Mouse (Mus musculus): ENCODE data around the gene Qk. TPM values are rescaled to one million over a fixed set of nuclear protein-coding genes. Genes with fewer than 3 reads are reported as not detected.
A peak's percentile ranks its signal among the peaks of the same experiment; 100 is the strongest.

Gene Qk
- polyA plus RNA-seq, 1 experiment from 2014 or later: 52.4 TPM

DNA sequence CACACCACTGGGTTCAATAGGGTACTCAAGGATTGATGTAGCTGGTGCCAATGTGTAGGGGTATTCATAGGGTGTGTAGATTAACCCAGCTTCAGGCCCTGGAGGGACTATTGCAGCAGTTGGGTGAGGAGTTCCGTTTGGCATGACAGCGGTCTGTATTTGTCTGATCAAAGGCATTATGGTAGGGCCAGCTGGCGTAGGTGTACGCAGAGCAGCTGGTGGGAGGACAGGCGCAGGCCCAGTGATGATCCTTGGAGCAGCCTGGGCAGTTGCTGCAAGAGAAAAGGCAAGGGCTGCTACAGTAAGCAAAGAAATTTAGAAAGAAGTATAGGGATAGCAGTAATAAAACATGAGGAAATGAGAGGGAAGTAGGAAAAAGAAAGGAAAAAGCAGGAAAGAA lies 103.5 kb downstream of the Qk start:
- H3K27me3 ChIP-seq: no peaks in the 10 kb centered on the region
- H3K4me3 ChIP-seq: no peak overlapping the region
- no peak overlapping the region for H3K4me2 ChIP-seq (replicated peaks)
- H3K36me3 ChIP-seq: no peaks in the 10 kb centered on the region
- WGBS: 83% methylated on average over 5 of the region's 5 CpGs
- H3K27ac ChIP-seq: no peak overlapping the region
- no peak for ATAC-seq (ENCODE audit: low FRiP score)
- no peaks in the 10 kb centered on the region for H3K4me1 ChIP-seq
- H3K9ac ChIP-seq: no peak overlapping the region
- H3K9me3 ChIP-seq (replicated peaks): no peaks in the 10 kb centered on the region

GRCm38 (mm10) chr17:10209154-10209777 lies 110.4 kb downstream of the Qk start:
- H3K9me3 ChIP-seq (replicated peaks): no peaks in the 10 kb centered on the region
- H3K4me3 ChIP-seq: no peak overlapping the region
- no peak for ATAC-seq (ENCODE audit: low FRiP score)
- H3K4me1 ChIP-seq: 0 out of 2 replicates have a peak, but pooled peaks cover 2% of the 10 kb centered on the region
- 14% methylated on average over 12 of the region's 12 CpGs for WGBS
- H3K36me3 ChIP-seq: peaks cover 5% of the 10 kb centered on the region; the same call in 1 of the 2 replicates
- H3K27me3 ChIP-seq: no peaks in the 10 kb centered on the region
- no peak overlapping the region for H3K4me2 ChIP-seq (replicated peaks)
- no peak overlapping the region for H3K9ac ChIP-seq
- no peak overlapping the region for H3K27ac ChIP-seq

- no peak for ATAC-seq (ENCODE audit: low FRiP score)
- WGBS: 86% methylated on average over 2 of the region's 2 CpGs
Measured at GRCm38 (mm10) chr17:10198662-10199061, 121.0 kb downstream of the Qk start.

DNA sequence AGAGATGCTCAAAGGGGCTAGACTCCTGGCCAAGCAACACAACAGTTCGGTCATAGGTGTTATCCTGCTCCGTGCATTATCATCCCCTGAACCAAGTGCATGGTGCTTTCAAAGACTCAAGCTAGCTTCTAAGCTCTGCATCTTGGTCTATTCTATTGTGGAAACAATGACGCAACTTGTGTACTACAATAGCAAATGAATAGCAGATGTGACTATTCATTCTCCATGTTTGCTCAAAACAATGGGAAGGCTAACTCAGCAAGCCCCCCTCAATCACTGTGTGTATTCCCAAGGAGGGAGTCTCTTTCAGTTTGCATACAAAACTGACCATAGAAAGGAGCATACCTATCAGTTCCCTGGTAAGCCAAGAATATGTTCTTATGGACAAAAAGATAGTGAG lies 121.4 kb downstream of the Qk start:
- Histone ChIP-seq H3K4me3 (no peak overlapping the region), H3K27me3 (no peaks in the 10 kb centered on the region), H3K27ac (no peak overlapping the region), H3K4me2 (replicated peaks) (no peak overlapping the region), H3K9me3 (replicated peaks) (0 out of 2 replicates have a peak, but pooled peaks cover 6% of the 10 kb centered on the region), H3K9ac (no peak overlapping the region), H3K36me3 (0 out of 2 replicates have a peak, but pooled peaks cover 3% of the 10 kb centered on the region), H3K4me1 (no peaks in the 10 kb centered on the region)
- 91% methylated on average over 3 of the region's 3 CpGs for WGBS
- ATAC-seq (ENCODE audit: low FRiP score): no peak

More at GRCm38 (mm10) chr17:10198662-10199061, 121.0 kb downstream of the Qk start:
- 0 out of 2 replicates have a peak, but pooled peaks cover 6% of the 10 kb centered on the region for H3K9me3 ChIP-seq (replicated peaks)
- H3K4me1 ChIP-seq: no peaks in the 10 kb centered on the region
- H3K9ac ChIP-seq: no peak overlapping the region
- no peak overlapping the region for H3K4me3 ChIP-seq
- H3K4me2 ChIP-seq (replicated peaks): no peak overlapping the region
- H3K36me3 ChIP-seq: 0 out of 2 replicates have a peak, but pooled peaks cover 3% of the 10 kb centered on the region
- no peak overlapping the region for H3K27ac ChIP-seq
- H3K27me3 ChIP-seq: no peaks in the 10 kb centered on the region

- H3K27me3 ChIP-seq: no peaks in the 10 kb centered on the region
- no peak overlapping the region for H3K4me3 ChIP-seq
- 95% methylated on average over 6 of the region's 6 CpGs for WGBS
- no peak for ATAC-seq (ENCODE audit: low FRiP score)
- H3K9ac ChIP-seq: no peak overlapping the region
- no peak overlapping the region for H3K4me2 ChIP-seq (replicated peaks)
- H3K27ac ChIP-seq: no peak overlapping the region
- H3K36me3 ChIP-seq: 0 out of 2 replicates have a peak, but pooled peaks cover 3% of the 10 kb centered on the region
- no peaks in the 10 kb centered on the region for H3K4me1 ChIP-seq
- peaks cover 12% of the 10 kb centered on the region; the same call in 1 of the 2 replicates for H3K9me3 ChIP-seq (replicated peaks)
Measured at GRCm38 (mm10) chr17:10195703-10196102, 124.0 kb downstream of the Qk start.

DNA sequence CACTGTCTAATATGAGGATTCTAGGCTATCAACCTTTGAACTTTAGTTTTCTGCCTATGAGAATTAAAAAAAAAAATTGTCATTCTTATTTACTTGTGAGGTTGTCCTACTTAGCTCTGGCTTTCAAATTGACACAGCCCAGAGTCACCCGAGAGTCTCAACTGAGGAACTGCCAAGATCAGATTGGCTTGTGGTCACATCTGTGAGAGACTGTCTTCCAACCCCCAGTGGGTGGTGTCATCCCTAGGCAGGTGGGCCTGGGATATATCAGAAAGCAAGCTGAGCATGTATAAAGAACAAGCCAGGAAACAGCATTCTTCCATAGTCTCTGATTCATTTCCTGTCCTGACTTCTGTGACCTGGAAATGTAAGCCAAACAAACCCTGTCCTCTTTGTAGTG lies 128.8 kb downstream of the Qk start:
- 82% methylated on average over 1 of the region's 1 CpGs for WGBS

GRCm38 (mm10) chr17:10188481-10188880 lies 131.2 kb downstream of the Qk start:
- Histone ChIP-seq H3K4me2 (replicated peaks) (no peak overlapping the region), H3K36me3 (no peaks in the 10 kb centered on the region), H3K27me3 (no peaks in the 10 kb centered on the region), H3K4me1 (no peaks in the 10 kb centered on the region), H3K27ac (no peak overlapping the region), H3K9me3 (replicated peaks) (peaks cover 6% of the 10 kb centered on the region; the same call in 1 of the 2 replicates), H3K4me3 (no peak overlapping the region), H3K9ac (no peak overlapping the region)
- WGBS: 71% methylated on average over 3 of the region's 3 CpGs
- no peak for ATAC-seq (ENCODE audit: low FRiP score)

More for the DNA sequence above, 128.8 kb downstream of the Qk start:
- no peak for ATAC-seq (ENCODE audit: low FRiP score)
- Histone ChIP-seq H3K4me1 (no peaks in the 10 kb centered on the region), H3K36me3 (no peaks in the 10 kb centered on the region), H3K27ac (no peak overlapping the region), H3K27me3 (no peaks in the 10 kb centered on the region), H3K9me3 (replicated peaks) (peaks cover 9% of the 10 kb centered on the region; the same call in 1 of the 2 replicates), H3K9ac (no peak overlapping the region), H3K4me2 (replicated peaks) (no peak overlapping the region), H3K4me3 (no peak overlapping the region)

- Histone ChIP-seq H3K27me3 (no peaks in the 10 kb centered on the region), H3K36me3 (no peaks in the 10 kb centered on the region), H3K4me2 (replicated peaks) (no peak overlapping the region), H3K4me3 (no peak overlapping the region), H3K4me1 (no peaks in the 10 kb centered on the region), H3K27ac (0 out of 2 replicates have a peak overlapping the region, but pooled peaks have one; percentile 14), H3K9me3 (replicated peaks) (peaks cover 5% of the 10 kb centered on the region; the same call in 1 of the 2 replicates), H3K9ac (no peak overlapping the region)
- WGBS: 68% methylated on average over 4 of the region's 4 CpGs
- ATAC-seq (ENCODE audit: low FRiP score): no peak
Measured at GRCm38 (mm10) chr17:10187431-10188020, 132.1 kb downstream of the Qk start.

- 69% methylated on average over 6 of the region's 6 CpGs for WGBS
- Histone ChIP-seq H3K27ac (no peak overlapping the region), H3K27me3 (no peaks in the 10 kb centered on the region), H3K36me3 (no peaks in the 10 kb centered on the region), H3K4me2 (replicated peaks) (no peak overlapping the region), H3K4me1 (no peaks in the 10 kb centered on the region), H3K9ac (no peak overlapping the region), H3K9me3 (replicated peaks) (no peaks in the 10 kb centered on the region), H3K4me3 (no peak overlapping the region)
- ATAC-seq (ENCODE audit: low FRiP score): no peak
Measured at GRCm38 (mm10) chr17:10181761-10182160, 137.9 kb downstream of the Qk start.

- H3K9me3 ChIP-seq (replicated peaks): no peaks in the 10 kb centered on the region
- H3K4me1 ChIP-seq: no peaks in the 10 kb centered on the region
- no peaks in the 10 kb centered on the region for H3K27me3 ChIP-seq
- H3K4me2 ChIP-seq (replicated peaks): no peak overlapping the region
- H3K9ac ChIP-seq: no peak overlapping the region
- ATAC-seq (ENCODE audit: low FRiP score): no peak
- H3K27ac ChIP-seq: no peak overlapping the region
- WGBS: 69% methylated on average over 5 of the region's 5 CpGs
- H3K4me3 ChIP-seq: no peak overlapping the region
- no peaks in the 10 kb centered on the region for H3K36me3 ChIP-seq
Measured at GRCm38 (mm10) chr17:10177096-10177495, 142.6 kb downstream of the Qk start.

DNA sequence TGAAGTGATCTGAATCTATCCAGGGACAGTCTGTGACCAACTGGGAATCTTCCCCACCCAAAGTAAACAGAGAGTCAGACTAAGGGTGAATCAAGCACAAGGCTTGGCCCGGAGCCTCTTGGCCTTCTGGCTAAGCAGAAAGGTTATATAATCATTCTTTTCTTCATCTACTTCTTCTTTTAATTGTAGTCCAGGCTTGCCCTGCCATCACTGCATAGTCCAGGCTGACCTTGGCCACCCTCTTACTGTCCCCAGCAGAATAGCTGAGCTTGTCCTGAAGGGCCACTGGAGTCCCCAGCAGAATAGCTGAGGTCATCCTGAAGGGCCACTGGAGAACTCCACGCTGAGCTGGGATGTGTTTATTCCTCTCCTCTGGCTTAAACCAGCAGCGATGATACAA lies 158.4 kb downstream of the Qk start:
- 99% methylated on average over 3 of the region's 3 CpGs for WGBS
- H3K4me3 ChIP-seq: no peak overlapping the region

DNA sequence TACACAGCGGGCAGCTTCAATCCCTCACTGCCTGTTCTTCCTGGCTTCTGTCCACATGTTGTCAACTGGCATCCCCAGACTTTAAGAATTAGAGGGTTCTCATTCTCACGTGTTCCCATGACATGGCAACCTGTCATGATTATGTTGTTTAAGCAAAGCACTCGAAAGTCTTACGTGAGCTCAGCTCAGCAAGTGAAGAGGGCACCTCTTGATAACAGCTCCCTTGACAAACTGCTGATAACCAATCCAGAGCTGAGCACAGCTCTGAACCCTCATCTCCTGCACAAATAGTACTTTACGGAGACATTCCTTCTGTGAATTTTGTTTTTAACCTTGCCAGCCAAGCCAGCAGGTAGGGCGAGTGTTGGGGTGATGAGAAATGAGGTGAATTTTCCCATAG lies 159.2 kb downstream of the Qk start:
- H3K4me3 ChIP-seq: no peak overlapping the region
- no peaks in the 10 kb centered on the region for H3K4me1 ChIP-seq
- 88% methylated on average over 6 of the region's 6 CpGs for whole genome bisulfite sequencing
- no peak overlapping the region for H3K4me2 ChIP-seq (replicated peaks)
- H3K9me3 ChIP-seq (replicated peaks): 0 out of 2 replicates have a peak, but pooled peaks cover 3% of the 10 kb centered on the region
- no peaks in the 10 kb centered on the region for H3K27me3 ChIP-seq
- H3K27ac ChIP-seq: no peak overlapping the region
- H3K9ac ChIP-seq: no peak overlapping the region
- H3K36me3 ChIP-seq: no peaks in the 10 kb centered on the region
- ATAC-seq (ENCODE audit: low FRiP score): no peak

More for the DNA sequence above, 158.4 kb downstream of the Qk start:
- Histone ChIP-seq H3K4me2 (replicated peaks) (no peak overlapping the region), H3K9ac (no peak overlapping the region), H3K36me3 (no peaks in the 10 kb centered on the region), H3K9me3 (replicated peaks) (0 out of 2 replicates have a peak, but pooled peaks cover under 1% of the 10 kb centered on the region), H3K4me1 (no peaks in the 10 kb centered on the region), H3K27me3 (no peaks in the 10 kb centered on the region), H3K27ac (no peak overlapping the region)
- no peak for ATAC-seq (ENCODE audit: low FRiP score)
